Mouse (Mus musculus) liver, embryonic 14 days (tissue): Measurements from ENCODE around the gene Kbtbd4. TPM values are rescaled to one million over a fixed set of nuclear protein-coding genes. Genes with fewer than 3 reads are reported as not detected.

Experiments used
- polyA plus RNA-seq: library from polyadenylated mRNA; depleted of rRNA; stranded (reverse); fragments of >200 nt; gene quantifications from 2 replicates; pipeline ENCODE4 v1.2.3, GENCODE M21; 2012; rRNA removed

The Kbtbd4 gene
- polyA plus RNA-seq, result 8.2 and 9.9 TPM in 2 replicates

GRCm38 (mm10) chr2:90904076-90904855, at the start of gene Kbtbd4, which contains the start of gene Ndufs3:
TSS of gene Kbtbd4 (plus strand) at chr2:90904740.
TSS of gene Ndufs3 (minus strand) at chr2:90904827.

GRCm38 (mm10) chr2:90885218-90886041, 19.1 kb upstream of the Kbtbd4 start, which contains the start of gene C1qtnf4:
TSS of gene C1qtnf4 (plus strand) at chr2:90885860.

GRCm38 (mm10) chr2:90940233-90941229, 36.0 kb downstream of the Kbtbd4 start, which contains the start of gene Celf1:
TSS of gene Celf1 (plus strand) at chr2:90940382.

Other genes starting within 250 kb of the Kbtbd4 start
- gene Nup160, start 227.5 kb upstream of the Kbtbd4 start, polyA plus RNA-seq, result 17.9 and 23.0 TPM in 2 replicates
- gene Fnbp4, start 159.4 kb upstream of the Kbtbd4 start, polyA plus RNA-seq, result 26.6 and 30.6 TPM in 2 replicates
- gene Agbl2, start 122.0 kb upstream of the Kbtbd4 start, polyA plus RNA-seq, result 0.03 and 0.05 TPM in 2 replicates
- 51.7 and 60.8 TPM in 2 replicates for gene Mtch2, start 57.6 kb upstream of the Kbtbd4 start, polyA plus RNA-seq
- 1.4 and 1.5 TPM in 2 replicates for gene C1qtnf4, start 18.9 kb upstream of the Kbtbd4 start, polyA plus RNA-seq
- 77.1 and 89.1 TPM in 2 replicates for gene Ndufs3, start 87 bp downstream of the Kbtbd4 start, polyA plus RNA-seq
- 37.1 and 43.9 TPM in 2 replicates for gene Celf1, start 35.6 kb downstream of the Kbtbd4 start, polyA plus RNA-seq
- gene Rapsn, start 130.9 kb downstream of the Kbtbd4 start, polyA plus RNA-seq, result 0.50 and 0.96 TPM in 2 replicates
- 134 and 150 TPM in 2 replicates for gene Psmc3, start 149.3 kb downstream of the Kbtbd4 start, polyA plus RNA-seq
- gene Slc39a13, start 165.7 kb downstream of the Kbtbd4 start, polyA plus RNA-seq, result 10.0 and 11.2 TPM in 2 replicates
- gene Spi1, start 177.7 kb downstream of the Kbtbd4 start, polyA plus RNA-seq, result 16.8 and 21.6 TPM in 2 replicates
- 0.05 and 0.06 TPM in 2 replicates for gene Mybpc3, start 213.4 kb downstream of the Kbtbd4 start, polyA plus RNA-seq